Mouse (Mus musculus): Measurements from ENCODE around the gene Pspc1. TPM values are rescaled to one million over a fixed set of nuclear protein-coding genes. Genes with fewer than 3 reads are reported as not detected.
A peak's percentile ranks its signal among the peaks of the same experiment; 100 is the strongest.

Pspc1 gene
- polyA plus RNA-seq, 1 experiment from 2014 or later = 9.2 TPM

DNA sequence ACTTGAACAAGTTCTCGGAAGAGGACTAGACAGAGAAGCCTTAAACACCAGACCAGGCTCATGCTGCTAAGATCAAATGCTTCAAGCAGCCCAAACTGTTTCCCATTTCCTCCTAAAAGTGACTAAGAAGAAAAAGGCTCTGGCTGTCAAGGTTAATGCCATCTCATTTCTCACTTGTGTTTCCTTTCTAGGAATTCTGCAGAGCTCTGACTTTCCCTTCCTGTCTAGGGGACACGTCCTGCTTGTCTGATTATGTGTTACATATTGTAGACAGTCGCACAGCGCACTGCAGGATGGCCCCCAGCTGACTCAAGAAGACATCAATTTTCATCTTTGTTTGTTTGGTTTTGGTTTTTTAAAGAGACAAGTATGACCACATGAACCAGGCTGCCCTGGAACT is 72.4 kb downstream of the Pspc1 start:
- peak; percentile 75 for ATAC-seq
- TF ChIP-seq EP300 (IDR thresholded peaks at IDR 0.05) = peak; percentile 24; the same call in 1 of the 2 replicates
- no peak for TF ChIP-seq CTCF (IDR thresholded peaks at IDR 0.05)
- Histone ChIP-seq H3K4me3 (ENCODE audit: low read depth, low read length) (no peak overlapping the region), H3K27ac (ENCODE audit: low read length) (no peak overlapping the region), H3K9ac (replicated peaks; ENCODE audit: low read depth) (no peak overlapping the region), H3K9me3 (ENCODE audit: low read length) (no peaks in the 10 kb centered on the region), H3K27me3 (replicated peaks; ENCODE audit: insufficient read depth, low read length) (no peaks in the 10 kb centered on the region), H3K4me1 (ENCODE audit: insufficient read depth, low read depth, low read length) (no peaks in the 10 kb centered on the region; the same call in 1 of the 2 replicates), H3K4me2 (replicated peaks; ENCODE audit: low read depth, low read length) (no peak overlapping the region), H3K36me3 (ENCODE audit: insufficient read depth, low read length) (peaks cover 1% of the 10 kb centered on the region; the same call in 1 of the 2 replicates)
- WGBS = 44% methylated on average over 4 of the region's 4 CpGs
- peak; percentile 71 for DNase-seq (ENCODE audit: low spot score)

DNA sequence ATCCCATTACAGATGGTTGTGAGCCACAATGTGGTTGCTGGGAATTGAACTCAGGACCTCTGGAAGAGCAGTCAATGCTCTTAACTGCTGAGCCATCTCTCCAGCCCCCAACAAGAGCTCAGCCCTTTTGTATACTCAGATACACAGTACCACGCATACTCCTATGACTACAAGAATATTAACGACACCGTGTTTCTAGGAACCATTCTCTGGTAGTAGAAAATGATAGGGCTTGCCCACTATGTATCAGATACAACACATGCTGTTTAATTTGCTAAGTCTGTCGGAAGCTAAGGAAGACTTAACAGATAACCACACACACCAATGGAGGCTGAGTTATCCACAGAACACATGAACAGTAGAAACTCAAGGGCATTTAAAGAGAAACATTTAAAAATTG is 75.5 kb downstream of the Pspc1 start:
- H3K4me2 ChIP-seq (replicated peaks; ENCODE audit: low read depth, low read length) = no peak overlapping the region
- DNase-seq (ENCODE audit: low spot score) (no peak), ATAC-seq (no peak)
- peaks cover 18% of the 10 kb centered on the region; the same call in 1 of the 2 replicates for H3K36me3 ChIP-seq (ENCODE audit: insufficient read depth, low read length)
- H3K4me1 ChIP-seq (ENCODE audit: insufficient read depth, low read depth, low read length) = no peaks in the 10 kb centered on the region; the same call in 1 of the 2 replicates
- H3K27me3 ChIP-seq (replicated peaks; ENCODE audit: insufficient read depth, low read length) = no peaks in the 10 kb centered on the region
- H3K9me3 ChIP-seq (ENCODE audit: low read length) = no peaks in the 10 kb centered on the region
- TF ChIP-seq EP300 (IDR thresholded peaks at IDR 0.05) (no peak), CTCF (IDR thresholded peaks at IDR 0.05) (no peak)
- no peak overlapping the region for H3K4me3 ChIP-seq (ENCODE audit: low read depth, low read length)
- WGBS = 91% methylated on average over 4 of the region's 4 CpGs
- H3K27ac ChIP-seq (ENCODE audit: low read length) = no peak overlapping the region
- no peak overlapping the region for H3K9ac ChIP-seq (replicated peaks; ENCODE audit: low read depth)

DNA sequence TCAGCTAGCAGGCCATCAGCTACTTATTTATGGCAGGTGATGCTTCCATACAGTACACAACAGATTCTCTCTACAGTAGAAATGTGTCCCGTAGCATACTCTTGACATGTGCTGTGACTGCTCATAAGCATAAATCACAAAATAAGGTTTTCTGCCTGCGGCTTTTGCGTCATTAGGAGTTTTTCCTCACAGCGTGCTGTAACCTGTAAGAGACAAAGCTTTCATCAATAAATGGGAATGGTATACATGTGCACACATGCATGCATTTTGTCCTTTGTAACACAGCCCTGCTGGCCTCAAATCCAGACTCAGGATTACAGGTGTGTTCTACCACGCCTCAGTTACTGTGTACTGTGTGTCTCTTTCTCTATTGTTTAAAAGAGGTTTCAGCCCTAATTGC is 80.3 kb downstream of the Pspc1 start:
- ATAC-seq (no peak), DNase-seq (ENCODE audit: low spot score) (no peak)
- Histone ChIP-seq H3K4me2 (replicated peaks; ENCODE audit: low read depth, low read length) (no peak overlapping the region), H3K9ac (replicated peaks; ENCODE audit: low read depth) (no peak overlapping the region), H3K9me3 (ENCODE audit: low read length) (no peaks in the 10 kb centered on the region), H3K27ac (ENCODE audit: low read length) (no peak overlapping the region), H3K4me3 (ENCODE audit: low read depth, low read length) (no peak overlapping the region), H3K4me1 (ENCODE audit: insufficient read depth, low read depth, low read length) (no peaks in the 10 kb centered on the region), H3K27me3 (replicated peaks; ENCODE audit: insufficient read depth, low read length) (no peaks in the 10 kb centered on the region), H3K36me3 (ENCODE audit: insufficient read depth, low read length) (peaks cover 52% of the 10 kb centered on the region)
- no peak for TF ChIP-seq EP300 (IDR thresholded peaks at IDR 0.05)
- no peak for TF ChIP-seq CTCF (IDR thresholded peaks at IDR 0.05)
- 90% methylated on average over 5 of the region's 5 CpGs for WGBS

DNA sequence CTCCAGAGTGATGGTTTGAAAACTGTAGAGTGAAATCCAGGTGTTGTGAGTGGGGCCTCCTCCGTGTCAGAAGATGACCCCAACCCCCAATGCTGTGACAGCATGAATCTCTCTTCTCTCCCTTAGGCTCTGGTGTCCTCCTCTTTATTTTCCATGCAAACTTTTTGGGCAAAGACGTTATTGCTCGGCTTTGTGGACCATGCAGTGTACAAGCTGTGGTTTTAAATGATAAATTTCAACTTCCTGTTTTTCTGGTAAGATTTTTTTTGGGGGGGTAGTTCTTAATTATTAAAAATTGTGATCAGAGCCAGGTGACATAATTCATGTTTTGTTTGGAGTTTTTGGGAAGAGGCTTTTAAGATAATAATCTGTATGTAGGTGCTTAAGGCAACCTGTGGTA is 82.6 kb downstream of the Pspc1 start:
- 73% methylated on average over 3 of the region's 3 CpGs for WGBS
- no peak for TF ChIP-seq CTCF (IDR thresholded peaks at IDR 0.05)
- TF ChIP-seq EP300 (IDR thresholded peaks at IDR 0.05) = no peak
- Histone ChIP-seq H3K4me1 (ENCODE audit: insufficient read depth, low read depth, low read length) (no peaks in the 10 kb centered on the region), H3K36me3 (ENCODE audit: insufficient read depth, low read length) (peaks cover 65% of the 10 kb centered on the region), H3K4me2 (replicated peaks; ENCODE audit: low read depth, low read length) (no peak overlapping the region), H3K9ac (replicated peaks; ENCODE audit: low read depth) (no peak overlapping the region), H3K27me3 (replicated peaks; ENCODE audit: insufficient read depth, low read length) (no peaks in the 10 kb centered on the region), H3K4me3 (ENCODE audit: low read depth, low read length) (no peak overlapping the region), H3K9me3 (ENCODE audit: low read length) (no peaks in the 10 kb centered on the region), H3K27ac (ENCODE audit: low read length) (no peak overlapping the region)
- DNase-seq (ENCODE audit: low spot score) = no peak
- ATAC-seq = no peak

DNA sequence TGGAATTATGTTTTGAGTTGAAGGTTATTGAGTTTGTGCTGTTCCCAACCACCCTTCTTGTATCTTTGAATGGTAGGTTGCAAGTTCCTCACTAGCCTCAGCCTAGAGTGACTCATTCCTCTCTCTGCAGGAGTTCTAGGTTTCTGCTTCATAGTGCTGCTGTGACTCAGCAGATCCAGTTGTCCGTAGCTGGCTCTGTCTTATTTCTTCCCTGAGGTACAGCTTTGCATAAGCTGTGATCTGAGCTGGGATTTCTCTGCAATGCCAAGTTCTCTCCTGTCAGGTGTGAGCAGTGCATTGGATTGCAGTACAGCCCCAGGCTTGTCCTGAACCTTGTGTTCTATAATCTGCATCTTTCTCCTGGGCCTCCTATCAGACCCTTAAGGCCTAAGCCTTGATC is 88.3 kb downstream of the Pspc1 start:
- H3K9me3 ChIP-seq (ENCODE audit: low read length) = no peaks in the 10 kb centered on the region
- H3K27me3 ChIP-seq (replicated peaks; ENCODE audit: insufficient read depth, low read length) = no peaks in the 10 kb centered on the region
- WGBS = 92% methylated on average over 1 of the region's 1 CpGs
- DNase-seq (ENCODE audit: low spot score) (no peak), ATAC-seq (no peak)
- H3K4me2 ChIP-seq (replicated peaks; ENCODE audit: low read depth, low read length) = no peak overlapping the region
- no peak overlapping the region for H3K27ac ChIP-seq (ENCODE audit: low read length)
- H3K9ac ChIP-seq (replicated peaks; ENCODE audit: low read depth) = no peak overlapping the region
- TF ChIP-seq CTCF (IDR thresholded peaks at IDR 0.05) = no peak
- TF ChIP-seq EP300 (IDR thresholded peaks at IDR 0.05) = no peak
- H3K4me1 ChIP-seq (ENCODE audit: insufficient read depth, low read depth, low read length) = no peaks in the 10 kb centered on the region
- H3K4me3 ChIP-seq (ENCODE audit: low read depth, low read length) = no peak overlapping the region
- peaks cover 46% of the 10 kb centered on the region for H3K36me3 ChIP-seq (ENCODE audit: insufficient read depth, low read length)

DNA sequence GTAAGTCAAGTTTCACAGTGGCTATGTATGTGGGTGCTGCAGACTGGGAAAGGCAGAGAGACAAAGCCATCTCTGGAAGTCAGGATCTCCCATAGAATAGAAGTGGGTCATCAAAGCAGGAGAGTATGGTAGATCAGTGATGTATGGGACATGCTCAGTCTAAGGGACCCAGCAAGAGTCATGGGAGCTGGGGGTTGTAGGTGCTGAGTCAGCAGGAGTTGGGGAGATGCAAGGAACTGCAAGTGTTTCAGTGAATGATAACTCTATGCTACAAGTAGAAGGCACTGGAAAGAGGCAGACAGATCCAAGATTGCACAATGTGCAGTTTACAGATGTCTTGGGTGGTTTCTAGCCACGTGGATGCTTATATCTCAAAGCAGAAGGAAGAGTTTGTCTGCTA is 89.0 kb downstream of the Pspc1 start:
- Histone ChIP-seq H3K27ac (ENCODE audit: low read length) (no peak overlapping the region), H3K4me3 (ENCODE audit: low read depth, low read length) (no peak overlapping the region), H3K4me2 (replicated peaks; ENCODE audit: low read depth, low read length) (no peak overlapping the region), H3K9me3 (ENCODE audit: low read length) (no peaks in the 10 kb centered on the region), H3K4me1 (ENCODE audit: insufficient read depth, low read depth, low read length) (no peaks in the 10 kb centered on the region), H3K36me3 (ENCODE audit: insufficient read depth, low read length) (peaks cover 50% of the 10 kb centered on the region), H3K9ac (replicated peaks; ENCODE audit: low read depth) (no peak overlapping the region), H3K27me3 (replicated peaks; ENCODE audit: insufficient read depth, low read length) (no peaks in the 10 kb centered on the region)
- DNase-seq (ENCODE audit: low spot score) (no peak), ATAC-seq (no peak)
- 78% methylated on average over 1 of the region's 1 CpGs for WGBS
- TF ChIP-seq CTCF (IDR thresholded peaks at IDR 0.05) (no peak), EP300 (IDR thresholded peaks at IDR 0.05) (no peak)

DNA sequence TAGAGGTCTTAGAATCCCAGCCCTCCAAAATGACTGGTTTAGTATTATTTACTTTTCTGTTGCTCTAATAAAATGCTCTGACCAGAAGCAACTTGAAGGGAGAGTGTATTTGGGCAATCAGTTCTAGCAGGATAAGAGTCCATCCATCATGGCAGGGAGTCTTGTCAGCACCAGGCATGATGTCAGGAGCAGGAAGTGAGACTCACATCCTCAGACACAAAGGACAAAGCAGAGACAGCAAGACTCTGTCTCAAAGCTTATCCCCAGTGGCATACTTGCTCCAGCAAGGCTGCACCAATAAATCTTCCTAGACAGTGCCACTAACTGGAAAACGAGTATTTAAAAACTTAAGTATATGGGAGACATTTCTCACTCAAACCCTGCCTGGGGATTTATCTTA is 92.7 kb downstream of the Pspc1 start:
- 21% methylated on average over 1 of the region's 1 CpGs for WGBS
- no peak overlapping the region for H3K9ac ChIP-seq (replicated peaks; ENCODE audit: low read depth)
- peak; percentile 26 for DNase-seq (ENCODE audit: low spot score)
- H3K27ac ChIP-seq (ENCODE audit: low read length) = no peak overlapping the region
- peak; percentile 26; the same call in 1 of the 2 replicates for ATAC-seq
- TF ChIP-seq CTCF (IDR thresholded peaks at IDR 0.05) (no peak), EP300 (IDR thresholded peaks at IDR 0.05) (no peak)
- H3K9me3 ChIP-seq (ENCODE audit: low read length) = no peaks in the 10 kb centered on the region
- no peaks in the 10 kb centered on the region for H3K4me1 ChIP-seq (ENCODE audit: insufficient read depth, low read depth, low read length)
- H3K4me2 ChIP-seq (replicated peaks; ENCODE audit: low read depth, low read length) = no peak overlapping the region
- H3K27me3 ChIP-seq (replicated peaks; ENCODE audit: insufficient read depth, low read length) = no peaks in the 10 kb centered on the region
- H3K36me3 ChIP-seq (ENCODE audit: insufficient read depth, low read length) = peaks cover 31% of the 10 kb centered on the region; the same call in 1 of the 2 replicates
- H3K4me3 ChIP-seq (ENCODE audit: low read depth, low read length) = no peak overlapping the region

Other genes starting within 250 kb of the Pspc1 start
- gene Cenpj, start 202.9 kb downstream of the Pspc1 start, polyA plus RNA-seq (2015; fragmentation: Nextera tagmentation; extraction: Ambion mirVana) = 3.2 and 3.6 TPM in 2 replicates
- gene Parp4, start 202.7 kb downstream of the Pspc1 start, polyA plus RNA-seq (2015; fragmentation: Nextera tagmentation; extraction: Ambion mirVana) = 10.6 and 13.1 TPM in 2 replicates
- 22.0 and 23.1 TPM in 2 replicates for gene Mphosph8, start 110.1 kb downstream of the Pspc1 start, polyA plus RNA-seq (2015; fragmentation: Nextera tagmentation; extraction: Ambion mirVana)
- 25.5 and 28.6 TPM in 2 replicates for gene Zmym5, start 33.4 kb upstream of the Pspc1 start, polyA plus RNA-seq (2015; fragmentation: Nextera tagmentation; extraction: Ambion mirVana)
- 21.1 and 22.8 TPM in 2 replicates for gene Zmym2, start 108.3 kb upstream of the Pspc1 start, polyA plus RNA-seq (2015; fragmentation: Nextera tagmentation; extraction: Ambion mirVana)